Mouse (Mus musculus) thymus, postnatal 36 days (tissue): ENCODE data around the gene Ppp1r21.

ENCODE experiments used
- DNase-seq, 2 experiments: peaks; one replicate each; pipeline ENCODE4 v3.0.0; 2022; ENCODE audit warnings: mixed read lengths in 2 of 2

Ppp1r21 gene

GRCm38 (mm10) chr17:88530667-88531066, 749 bp downstream of the Ppp1r21 start:
- no peak for DNase-seq

- DNase-seq = no peak
These were observed 1.3 kb downstream of the Ppp1r21 start for GRCm38 (mm10) chr17:88531176-88531575.

GRCm38 (mm10) chr17:88537842-88538430, 8.0 kb downstream of the Ppp1r21 start:
- no peak for DNase-seq

- DNase-seq = no peak
These were observed 13.0 kb downstream of the Ppp1r21 start for GRCm38 (mm10) chr17:88542771-88543416.

- no peak for DNase-seq
These were observed 13.5 kb downstream of the Ppp1r21 start for GRCm38 (mm10) chr17:88543417-88543782.

- DNase-seq = no peak
These were observed 15.4 kb downstream of the Ppp1r21 start for GRCm38 (mm10) chr17:88545217-88545784.

- no peak for DNase-seq
These were observed 16.8 kb downstream of the Ppp1r21 start for GRCm38 (mm10) chr17:88546745-88547144.

- no peak for DNase-seq
These were observed 19.7 kb downstream of the Ppp1r21 start for GRCm38 (mm10) chr17:88549411-88550191.

GRCm38 (mm10) chr17:88550351-88550750, 20.4 kb downstream of the Ppp1r21 start:
- no peak for DNase-seq

GRCm38 (mm10) chr17:88550981-88551940, 21.3 kb downstream of the Ppp1r21 start:
- no peak for DNase-seq

GRCm38 (mm10) chr17:88552556-88552955, 22.6 kb downstream of the Ppp1r21 start:
- no peak for DNase-seq

GRCm38 (mm10) chr17:88553001-88553449, 23.1 kb downstream of the Ppp1r21 start:
- peak; percentile 59 to 78 for DNase-seq

GRCm38 (mm10) chr17:88553473-88554087, 23.7 kb downstream of the Ppp1r21 start:
- no peak for DNase-seq

- no peak for DNase-seq
These were observed 26.3 kb downstream of the Ppp1r21 start for GRCm38 (mm10) chr17:88556176-88556575.

GRCm38 (mm10) chr17:88556688-88557087, 26.8 kb downstream of the Ppp1r21 start:
- no peak for DNase-seq

- no peak for DNase-seq
These were observed 28.4 kb downstream of the Ppp1r21 start for GRCm38 (mm10) chr17:88558168-88558842.

GRCm38 (mm10) chr17:88563611-88564010, 33.7 kb downstream of the Ppp1r21 start:
- no peak for DNase-seq

- DNase-seq = no peak
These were observed 40.1 kb downstream of the Ppp1r21 start for GRCm38 (mm10) chr17:88569807-88570540.

- DNase-seq = no peak
These were observed 40.9 kb downstream of the Ppp1r21 start for GRCm38 (mm10) chr17:88570784-88571183.

GRCm38 (mm10) chr17:88574811-88575210, 44.9 kb downstream of the Ppp1r21 start:
- DNase-seq = peak in 1 of 2 experiments; percentile 57
